Mouse (Mus musculus) bone marrow, adult 2 months (tissue): ENCODE data around the gene E130309D02Rik. TPM values are rescaled to one million over a fixed set of nuclear protein-coding genes. Genes with fewer than 3 reads are reported as not detected.

Experiments used
- H3K27ac ChIP-seq: fragments of 200-500 bp; 2 replicates; pipeline ENCODE4 v1.5.1; 2012; ENCODE audit warnings: low read depth, mild to moderate bottlenecking, control low read depth, inconsistent platforms, low read length; ENCODE audit not compliant: control insufficient read depth, poor library complexity, insufficient read depth
- H3K4me1 ChIP-seq: fragments of 200-500 bp; 2 replicates; pipeline ENCODE4 v1.6.1; 2011; ENCODE audit warnings: low read length; ENCODE audit not compliant: control insufficient read depth, insufficient read depth
- H3K4me3 ChIP-seq: fragments of 200-500 bp; replicated peaks from 2 replicates; pipeline ENCODE3; 2011; ENCODE audit warnings: mild to moderate bottlenecking, low read depth, low read length, control low read depth; ENCODE audit not compliant: control insufficient read depth
- CTCF ChIP-seq: fragments of 200-500 bp; IDR thresholded peaks from 2 replicates; pipeline ENCODE4 v1.5.1; 2011; ENCODE audit warnings: low read length, control low read depth; ENCODE audit not compliant: control insufficient read depth, insufficient read depth
- POLR2A ChIP-seq: fragments of 200-500 bp; IDR thresholded peaks from 2 replicates; pipeline ENCODE4 v1.6.1; 2011; ENCODE audit warnings: low read depth, mild to moderate bottlenecking, control low read depth, low read length, borderline replicate concordance; ENCODE audit not compliant: control insufficient read depth
- WGBS: fragments of 180-500 bp; shearing (Covaris S2); methylation state at CpG from one replicate; pipeline ENCODE4 v1.1.7; 2018; 5-methylcytosine and 5-hydroxymethylcytosine counted together
- polyA plus RNA-seq: library from polyadenylated mRNA; stranded (reverse); fragments of >200 nt; gene quantifications from 2 replicates; pipeline ENCODE4 v1.2.4, GENCODE M21; 2011; ENCODE audit warnings: low replicate concordance; ENCODE audit not compliant: missing spikeins, insufficient read depth, insufficient read length

The E130309D02Rik gene
- polyA plus RNA-seq = 7.6 and 13.1 TPM in 2 replicates

- Histone ChIP-seq H3K4me1 (no peaks in the 10 kb centered on the region; the same call in none of the 2 replicates), H3K27ac (peak within 1 kb of the TSS; percentile 94), H3K4me3 (peak within 1 kb of the TSS; percentile 99)
- peak; percentile 73 for TF ChIP-seq CTCF
- peak; percentile 69; the same call in 1 of the 2 replicates for TF ChIP-seq POLR2A
- WGBS = under 1% methylated on average over 100 of the region's 101 CpGs
Measured at GRCm38 (mm10) chr5:143314730-143315513, at the start of gene E130309D02Rik. TSS of gene E130309D02Rik (minus strand) at chr5:143315360.

GRCm38 (mm10) chr5:143363678-143364615, 48.8 kb upstream of the E130309D02Rik start:
- Histone ChIP-seq H3K27ac (no peak overlapping the region), H3K4me1 (no peaks in the 10 kb centered on the region), H3K4me3 (no peak overlapping the region)
- WGBS = 2% methylated on average over 47 of the region's 47 CpGs
- TF ChIP-seq POLR2A (no peak), CTCF (no peak)

GRCm38 (mm10) chr5:143361428-143361827, 46.3 kb upstream of the E130309D02Rik start:
- Histone ChIP-seq H3K4me3 (no peak overlapping the region), H3K4me1 (no peaks in the 10 kb centered on the region), H3K27ac (no peak overlapping the region)
- 65% methylated on average over 7 of the region's 7 CpGs for WGBS
- TF ChIP-seq POLR2A (no peak), CTCF (no peak)

GRCm38 (mm10) chr5:143360000-143360399, 44.8 kb upstream of the E130309D02Rik start:
- 70% methylated on average over 5 of the region's 5 CpGs for WGBS
- Histone ChIP-seq H3K27ac (no peak overlapping the region), H3K4me3 (no peak overlapping the region), H3K4me1 (no peaks in the 10 kb centered on the region)
- TF ChIP-seq CTCF = peak; percentile 46
- TF ChIP-seq POLR2A = no peak

GRCm38 (mm10) chr5:143359263-143359662, 44.1 kb upstream of the E130309D02Rik start:
- no peak overlapping the region for H3K4me3 ChIP-seq
- H3K4me1 ChIP-seq = no peaks in the 10 kb centered on the region
- TF ChIP-seq CTCF (no peak), POLR2A (no peak)
- no peak overlapping the region for H3K27ac ChIP-seq
- 30% methylated on average over 7 of the region's 7 CpGs for WGBS

- 6% methylated on average over 28 of the region's 28 CpGs for WGBS
- Histone ChIP-seq H3K4me1 (no peaks in the 10 kb centered on the region), H3K27ac (no peak overlapping the region), H3K4me3 (no peak overlapping the region)
- no peak for TF ChIP-seq POLR2A
- TF ChIP-seq CTCF = no peak
Measured at GRCm38 (mm10) chr5:143357564-143357963, 42.4 kb upstream of the E130309D02Rik start.

- no peak within 1 kb of the TSS for H3K4me3 ChIP-seq
- 30% methylated on average over 17 of the region's 17 CpGs for WGBS
- H3K27ac ChIP-seq = no peak within 1 kb of the TSS
- H3K4me1 ChIP-seq = no peaks in the 10 kb centered on the region
- TF ChIP-seq POLR2A = no peak
- no peak for TF ChIP-seq CTCF
Measured at GRCm38 (mm10) chr5:143356686-143357388, 41.7 kb upstream of the E130309D02Rik start, which contains the start of gene Grid2ip. TSS of gene Grid2ip (plus strand) at chr5:143357338.
